Mouse (Mus musculus) hindbrain, embryonic 15.5 days (tissue): ENCODE data around the gene Lgi2. TPM values are rescaled to one million over a fixed set of nuclear protein-coding genes. Genes with fewer than 3 reads are reported as not detected.

Experiments
- ATAC-seq: fragments of 200-750 bp; cut with Nextera tagmentation; 2 replicates; pipeline ENCODE4 v1.8.0; 2017; ENCODE audit warnings: low read depth, moderate number of reproducible peaks, moderate TSS enrichment; ENCODE audit not compliant: low FRiP score
- H3K27ac ChIP-seq: fragments of 300-500 bp; sonication (generic); replicated peaks from 2 replicates; pipeline ENCODE4 v1.5.1; 2015; ENCODE audit warnings: mild to moderate bottlenecking, inconsistent platforms
- H3K27me3 ChIP-seq: fragments of 300-500 bp; sonication (generic); 2 replicates; pipeline ENCODE4 v1.6.1; 2015; ENCODE audit warnings: control low read depth, inconsistent platforms
- H3K36me3 ChIP-seq: fragments of 300-500 bp; sonication (generic); 2 replicates; pipeline ENCODE4 v1.6.1; 2015; ENCODE audit warnings: control low read depth, inconsistent platforms
- H3K4me1 ChIP-seq: fragments of 300-500 bp; sonication (generic); replicated peaks from 2 replicates; pipeline ENCODE4 v1.6.1; 2015; ENCODE audit warnings: control low read depth, inconsistent platforms
- H3K4me2 ChIP-seq: fragments of 300-500 bp; sonication (generic); 2 replicates; pipeline ENCODE4 v1.6.1; 2015; ENCODE audit warnings: moderate library complexity, mild to moderate bottlenecking, inconsistent platforms
- H3K4me3 ChIP-seq: fragments of 300-500 bp; sonication (generic); 2 replicates; pipeline ENCODE4 v1.5.1; 2015; ENCODE audit warnings: mild to moderate bottlenecking, inconsistent platforms
- H3K9ac ChIP-seq: fragments of 300-500 bp; sonication (generic); 2 replicates; pipeline ENCODE4 v1.6.1; 2015; ENCODE audit warnings: inconsistent platforms
- H3K9me3 ChIP-seq: fragments of 300-500 bp; sonication (generic); 2 replicates; pipeline ENCODE4 v1.6.1; 2016; ENCODE audit warnings: control low read depth, inconsistent platforms
- WGBS: fragments of 180-500 bp; shearing (Covaris S2); methylation state at CpG from one replicate; pipeline ENCODE4 v1.1.7; 2015; 5-methylcytosine and 5-hydroxymethylcytosine counted together
- polyA plus RNA-seq: library from polyadenylated mRNA; unstranded; fragments of >200 nt; fragmentation: Nextera tagmentation; extraction: Ambion mirVana; gene quantifications from 2 replicates; pipeline ENCODE4 v1.2.1, GENCODE M21; 2015

Lgi2 gene
- polyA plus RNA-seq: 5.2 and 5.7 TPM in 2 replicates

GRCm38 (mm10) chr5:52565813-52566531 is at the start of gene Lgi2:
Lgi2 (minus strand) TSS chr5:52566462.
- no peaks in the 10 kb centered on the region for H3K36me3 ChIP-seq
- H3K27me3 ChIP-seq: no peaks in the 10 kb centered on the region
- peaks cover 21% of the 10 kb centered on the region for H3K4me1 ChIP-seq
- no peaks in the 10 kb centered on the region for H3K9me3 ChIP-seq
- H3K9ac ChIP-seq: peak within 1 kb of the TSS; percentile 74
- peak within 1 kb of the TSS; percentile 72 for H3K4me3 ChIP-seq
- WGBS: under 1% methylated on average over 65 of the region's 83 CpGs
- H3K27ac ChIP-seq: no peak within 1 kb of the TSS; the same call in 1 of the 2 replicates
- peak within 1 kb of the TSS; percentile 94 for H3K4me2 ChIP-seq
- peak; percentile 85 for ATAC-seq

GRCm38 (mm10) chr5:52615421-52615820 is 49.2 kb upstream of the Lgi2 start:
- Histone ChIP-seq H3K36me3 (no peaks in the 10 kb centered on the region), H3K4me3 (no peak overlapping the region), H3K9ac (no peak overlapping the region), H3K27me3 (no peaks in the 10 kb centered on the region), H3K4me1 (peaks cover 39% of the 10 kb centered on the region), H3K9me3 (no peaks in the 10 kb centered on the region), H3K27ac (no peak overlapping the region), H3K4me2 (no peak overlapping the region)
- no peak for ATAC-seq
- 63% methylated on average over 9 of the region's 9 CpGs for WGBS

- no peaks in the 10 kb centered on the region for H3K9me3 ChIP-seq
- no peaks in the 10 kb centered on the region for H3K36me3 ChIP-seq
- ATAC-seq: no peak
- H3K4me2 ChIP-seq: no peak overlapping the region
- no peaks in the 10 kb centered on the region for H3K27me3 ChIP-seq
- no peak overlapping the region for H3K4me3 ChIP-seq
- WGBS: 76% methylated on average over 4 of the region's 4 CpGs
- no peak overlapping the region for H3K9ac ChIP-seq
- H3K4me1 ChIP-seq: peaks cover 39% of the 10 kb centered on the region
- no peak overlapping the region for H3K27ac ChIP-seq
Observed at GRCm38 (mm10) chr5:52614686-52615085, 48.4 kb upstream of the Lgi2 start.

- no peak for ATAC-seq
- Histone ChIP-seq H3K27me3 (no peaks in the 10 kb centered on the region), H3K4me1 (peaks cover 27% of the 10 kb centered on the region), H3K9me3 (no peaks in the 10 kb centered on the region), H3K4me2 (no peak overlapping the region), H3K36me3 (no peaks in the 10 kb centered on the region), H3K4me3 (no peak overlapping the region), H3K27ac (no peak overlapping the region), H3K9ac (no peak overlapping the region)
- 82% methylated on average over 6 of the region's 8 CpGs for WGBS
Observed at GRCm38 (mm10) chr5:52612776-52613175, 46.5 kb upstream of the Lgi2 start.

GRCm38 (mm10) chr5:52611315-52611895 is 45.1 kb upstream of the Lgi2 start:
- H3K4me2 ChIP-seq: no peak overlapping the region
- H3K27me3 ChIP-seq: no peaks in the 10 kb centered on the region
- no peaks in the 10 kb centered on the region for H3K36me3 ChIP-seq
- H3K4me3 ChIP-seq: no peak overlapping the region
- H3K27ac ChIP-seq: no peak overlapping the region
- 0 out of 2 replicates have a peak, but pooled peaks cover 5% of the 10 kb centered on the region for H3K9me3 ChIP-seq
- peaks cover 13% of the 10 kb centered on the region for H3K4me1 ChIP-seq
- H3K9ac ChIP-seq: no peak overlapping the region
- WGBS: 69% methylated on average over 10 of the region's 10 CpGs
- 0 out of 2 replicates have a peak, but pooled peaks have one; percentile 47 for ATAC-seq

GRCm38 (mm10) chr5:52610306-52610705 is 44.0 kb upstream of the Lgi2 start:
- Histone ChIP-seq H3K4me3 (no peak overlapping the region), H3K4me1 (0 out of 2 replicates have a peak, but pooled peaks cover 2% of the 10 kb centered on the region), H3K9ac (no peak overlapping the region), H3K4me2 (no peak overlapping the region), H3K36me3 (no peaks in the 10 kb centered on the region), H3K27me3 (no peaks in the 10 kb centered on the region), H3K27ac (no peak overlapping the region), H3K9me3 (0 out of 2 replicates have a peak, but pooled peaks cover 5% of the 10 kb centered on the region)
- no peak for ATAC-seq
- 39% methylated on average over 4 of the region's 4 CpGs for WGBS

GRCm38 (mm10) chr5:52609672-52610071 is 43.4 kb upstream of the Lgi2 start:
- Histone ChIP-seq H3K27me3 (no peaks in the 10 kb centered on the region), H3K9me3 (0 out of 2 replicates have a peak, but pooled peaks cover 5% of the 10 kb centered on the region), H3K4me2 (no peak overlapping the region), H3K4me3 (no peak overlapping the region), H3K36me3 (no peaks in the 10 kb centered on the region), H3K27ac (no peak overlapping the region), H3K9ac (no peak overlapping the region), H3K4me1 (no peaks in the 10 kb centered on the region)
- WGBS: 83% methylated on average over 10 of the region's 10 CpGs
- ATAC-seq: no peak

GRCm38 (mm10) chr5:52604582-52605041 is 38.4 kb upstream of the Lgi2 start:
- H3K36me3 ChIP-seq: no peaks in the 10 kb centered on the region
- H3K27me3 ChIP-seq: no peaks in the 10 kb centered on the region
- WGBS: 68% methylated on average over 6 of the region's 6 CpGs
- H3K9me3 ChIP-seq: 0 out of 2 replicates have a peak, but pooled peaks cover 5% of the 10 kb centered on the region
- H3K9ac ChIP-seq: no peak overlapping the region
- H3K4me3 ChIP-seq: no peak overlapping the region
- H3K27ac ChIP-seq: no peak overlapping the region
- no peak for ATAC-seq
- H3K4me1 ChIP-seq: no peaks in the 10 kb centered on the region
- H3K4me2 ChIP-seq: no peak overlapping the region

- no peak for ATAC-seq
- Histone ChIP-seq H3K4me3 (no peak overlapping the region), H3K9ac (no peak overlapping the region), H3K36me3 (no peaks in the 10 kb centered on the region), H3K4me1 (no peaks in the 10 kb centered on the region), H3K27ac (no peak overlapping the region), H3K4me2 (no peak overlapping the region), H3K9me3 (no peaks in the 10 kb centered on the region), H3K27me3 (no peaks in the 10 kb centered on the region)
- 90% methylated on average over 9 of the region's 9 CpGs for WGBS
Observed at GRCm38 (mm10) chr5:52590612-52591011, 24.4 kb upstream of the Lgi2 start.

GRCm38 (mm10) chr5:52588650-52589049 is 22.4 kb upstream of the Lgi2 start:
- Histone ChIP-seq H3K4me3 (no peak overlapping the region), H3K4me2 (no peak overlapping the region), H3K9me3 (no peaks in the 10 kb centered on the region), H3K27me3 (no peaks in the 10 kb centered on the region), H3K9ac (no peak overlapping the region), H3K36me3 (no peaks in the 10 kb centered on the region), H3K27ac (no peak overlapping the region), H3K4me1 (no peaks in the 10 kb centered on the region)
- WGBS: 89% methylated on average over 4 of the region's 4 CpGs
- no peak for ATAC-seq

- WGBS: 78% methylated on average over 9 of the region's 9 CpGs
- no peaks in the 10 kb centered on the region for H3K4me1 ChIP-seq
- H3K36me3 ChIP-seq: no peaks in the 10 kb centered on the region
- no peaks in the 10 kb centered on the region for H3K9me3 ChIP-seq
- H3K9ac ChIP-seq: no peak overlapping the region
- no peak overlapping the region for H3K4me3 ChIP-seq
- H3K27me3 ChIP-seq: no peaks in the 10 kb centered on the region
- no peak for ATAC-seq
- H3K27ac ChIP-seq: no peak overlapping the region
- H3K4me2 ChIP-seq: no peak overlapping the region
Observed at GRCm38 (mm10) chr5:52587291-52587733, 21.1 kb upstream of the Lgi2 start.

GRCm38 (mm10) chr5:52572572-52572971 is 6.3 kb upstream of the Lgi2 start:
- H3K27me3 ChIP-seq: no peaks in the 10 kb centered on the region
- H3K4me2 ChIP-seq: no peak overlapping the region
- H3K27ac ChIP-seq: no peak overlapping the region
- ATAC-seq: no peak
- no peak overlapping the region for H3K4me3 ChIP-seq
- H3K9ac ChIP-seq: no peak overlapping the region
- H3K36me3 ChIP-seq: no peaks in the 10 kb centered on the region
- 31% methylated on average over 1 of the region's 1 CpGs for WGBS
- H3K4me1 ChIP-seq: no peaks in the 10 kb centered on the region
- peaks cover 5% of the 10 kb centered on the region; the same call in 1 of the 2 replicates for H3K9me3 ChIP-seq
